Mouse (Mus musculus) bone marrow macrophage, adult 2 months (primary cell): ENCODE measurements at regions not wholly inside any gene's neighbourhood (a gene's known extent, or its start where the extent isn't known, plus 50 kb on each side); places are given as distances from the start of the nearest gene placed in this dataset.

ENCODE experiments used
- H3K27ac ChIP-seq: 2 replicates; pipeline ENCODE4 v1.5.1; 2012; ENCODE audit warnings: low read depth, low read length; ENCODE audit not compliant: insufficient read depth
- H3K4me1 ChIP-seq: 2 replicates; pipeline ENCODE4 v1.6.1; 2012; ENCODE audit warnings: low read length; ENCODE audit not compliant: control insufficient read depth, insufficient read depth
- H3K4me3 ChIP-seq: 2 replicates; pipeline ENCODE4 v1.5.1; 2012; ENCODE audit warnings: mild to moderate bottlenecking, low read length, moderate library complexity; ENCODE audit not compliant: insufficient read depth
- CTCF ChIP-seq: IDR thresholded peaks from 2 replicates; pipeline ENCODE4 v1.5.1; 2012; ENCODE audit warnings: low read depth, mild to moderate bottlenecking, low read length, moderate library complexity
- POLR2A ChIP-seq: IDR thresholded peaks from 2 replicates; pipeline ENCODE4 v1.6.1; 2012; ENCODE audit warnings: mild to moderate bottlenecking, low read depth, low read length, borderline replicate concordance

GRCm38 (mm10) chr9:61770207-61770955 lies 144.0 kb downstream of the Rplp1 start:
- no peak for TF ChIP-seq CTCF
- TF ChIP-seq POLR2A = no peak
- no peak overlapping the region for H3K4me3 ChIP-seq
- H3K4me1 ChIP-seq = no peaks in the 10 kb centered on the region
- H3K27ac ChIP-seq = no peak overlapping the region

GRCm38 (mm10) chr9:61766187-61766586 lies 148.2 kb downstream of the Rplp1 start:
- no peak overlapping the region for H3K4me3 ChIP-seq
- TF ChIP-seq POLR2A = no peak
- no peak for TF ChIP-seq CTCF
- H3K27ac ChIP-seq = no peak overlapping the region
- no peaks in the 10 kb centered on the region for H3K4me1 ChIP-seq

- H3K4me3 ChIP-seq = no peak overlapping the region
- H3K4me1 ChIP-seq = no peaks in the 10 kb centered on the region
- H3K27ac ChIP-seq = no peak overlapping the region
- TF ChIP-seq CTCF (no peak), POLR2A (no peak)
These were observed 149.0 kb downstream of the Rplp1 start for GRCm38 (mm10) chr9:61765366-61765765.

DNA sequence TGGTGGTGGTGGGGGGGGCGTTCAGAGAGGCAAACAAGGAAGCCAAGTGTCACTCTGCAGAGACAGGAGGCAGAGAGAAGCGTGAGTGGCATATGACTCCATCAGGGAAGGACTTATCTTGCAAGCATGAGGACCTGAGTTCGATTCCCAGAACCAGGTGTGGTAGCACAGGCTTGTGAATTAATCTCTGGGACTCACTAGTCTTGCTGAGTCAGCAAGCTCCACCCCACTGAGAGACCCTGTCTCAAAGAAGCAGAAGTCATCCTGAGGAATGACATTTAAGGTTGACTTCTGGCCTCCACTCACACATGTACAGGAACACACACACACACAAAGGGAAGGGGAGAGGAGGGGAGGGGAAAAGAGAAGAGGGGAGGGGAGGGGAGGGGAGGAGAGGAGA lies 156.5 kb downstream of the Rplp1 start:
- Histone ChIP-seq H3K27ac (no peak overlapping the region), H3K4me3 (no peak overlapping the region), H3K4me1 (peaks cover 7% of the 10 kb centered on the region; the same call in 1 of the 2 replicates)
- TF ChIP-seq POLR2A (no peak), CTCF (no peak)

DNA sequence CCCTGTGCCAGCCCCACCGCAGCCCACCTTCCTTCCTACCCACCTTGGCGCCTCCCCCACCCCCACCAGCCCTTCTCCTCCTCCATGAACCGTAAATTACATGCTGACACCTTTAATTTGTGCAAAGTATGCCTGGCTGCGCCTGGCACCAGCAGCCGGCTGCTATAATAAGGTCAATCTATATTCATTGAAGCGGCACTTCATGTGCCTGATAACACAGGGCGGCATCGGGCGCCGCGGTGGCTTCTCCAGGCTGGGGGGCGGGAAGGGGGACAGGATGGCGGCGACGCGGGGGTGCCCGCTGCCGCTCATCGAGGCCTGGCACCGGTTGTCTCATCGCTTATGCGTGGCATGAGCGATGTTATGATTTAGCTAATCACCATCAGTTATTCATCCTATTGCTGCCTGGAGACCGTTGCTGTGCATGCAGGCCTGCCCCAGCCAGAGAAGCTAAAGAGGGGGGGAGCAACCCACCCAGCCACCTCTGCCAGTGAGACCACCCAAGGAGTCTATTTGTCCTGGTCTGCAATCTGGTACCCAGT lies 157.5 kb downstream of the Rplp1 start:
- TF ChIP-seq CTCF (no peak), POLR2A (no peak)
- Histone ChIP-seq H3K27ac (no peak overlapping the region), H3K4me3 (no peak overlapping the region), H3K4me1 (peaks cover 7% of the 10 kb centered on the region; the same call in 1 of the 2 replicates)

DNA sequence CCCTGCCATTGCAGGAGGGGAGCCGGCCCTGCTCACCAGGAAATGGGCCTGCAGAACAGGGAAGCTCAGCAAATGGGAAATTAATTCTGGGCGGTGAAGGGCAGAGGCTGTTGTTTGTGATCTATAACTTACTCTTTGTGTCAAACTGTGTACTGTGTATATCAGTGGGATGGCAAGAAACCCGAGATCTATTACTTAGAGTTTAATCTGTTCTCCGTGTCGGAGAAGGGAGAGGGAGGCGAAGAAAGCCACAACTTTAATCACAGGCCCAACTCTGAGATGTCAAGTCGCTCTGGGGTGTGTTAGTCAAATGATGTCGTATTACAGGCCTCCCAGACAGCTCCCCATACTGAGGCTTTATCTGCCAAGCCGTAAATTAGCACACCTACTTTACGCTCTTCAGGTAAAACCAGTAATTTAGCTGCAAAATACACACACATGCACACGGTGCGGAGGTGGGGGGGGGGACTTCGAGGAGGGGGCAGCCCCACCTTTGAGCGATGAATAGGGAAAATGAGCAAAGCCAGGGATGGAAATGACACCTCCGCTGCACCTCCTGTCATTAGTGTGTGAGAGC lies 158.0 kb downstream of the Rplp1 start:
- TF ChIP-seq CTCF = no peak
- no peak for TF ChIP-seq POLR2A

GRCm38 (mm10) chr9:61755311-61755710 lies 159.0 kb downstream of the Rplp1 start:
- Histone ChIP-seq H3K27ac (no peak overlapping the region), H3K4me1 (peaks cover 7% of the 10 kb centered on the region; the same call in 1 of the 2 replicates), H3K4me3 (no peak overlapping the region)
- no peak for TF ChIP-seq POLR2A
- TF ChIP-seq CTCF = no peak

More for the DNA sequence above, 158.0 kb downstream of the Rplp1 start:
- H3K4me3 ChIP-seq = no peak overlapping the region
- H3K27ac ChIP-seq = no peak overlapping the region
- H3K4me1 ChIP-seq = peaks cover 7% of the 10 kb centered on the region; the same call in 1 of the 2 replicates

- H3K4me3 ChIP-seq = no peak overlapping the region
- H3K4me1 ChIP-seq = peaks cover 7% of the 10 kb centered on the region; the same call in 1 of the 2 replicates
- no peak overlapping the region for H3K27ac ChIP-seq
- TF ChIP-seq POLR2A = no peak
These were observed 160.5 kb downstream of the Rplp1 start for GRCm38 (mm10) chr9:61753795-61754194.

- peaks cover 25% of the 10 kb centered on the region for H3K4me1 ChIP-seq
- H3K4me3 ChIP-seq = no peak overlapping the region
- no peak overlapping the region for H3K27ac ChIP-seq
- TF ChIP-seq CTCF = no peak
- TF ChIP-seq POLR2A = no peak
These were observed 165.1 kb downstream of the Rplp1 start for GRCm38 (mm10) chr9:61749201-61749600.

DNA sequence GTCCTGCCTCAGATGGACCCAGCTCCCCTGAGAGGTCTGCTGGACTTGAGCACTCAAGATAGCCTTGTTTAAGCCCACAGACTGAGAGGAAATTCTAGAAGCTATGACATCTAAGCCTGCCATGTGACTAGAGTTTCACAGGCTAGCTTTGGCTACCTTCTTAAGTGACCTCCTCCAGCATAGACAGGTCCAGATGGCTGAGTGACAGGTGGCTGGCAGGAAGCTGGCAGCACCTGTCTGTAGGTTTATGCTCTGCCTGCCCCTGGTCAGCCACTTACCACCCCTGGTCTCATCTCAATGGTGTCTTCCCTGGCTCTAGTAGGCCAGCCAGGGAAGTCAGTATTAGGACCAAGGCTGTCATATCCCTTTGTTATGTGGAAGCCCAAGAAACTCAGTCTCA lies 165.9 kb downstream of the Rplp1 start:
- H3K4me3 ChIP-seq = no peak overlapping the region
- no peak overlapping the region for H3K27ac ChIP-seq
- TF ChIP-seq POLR2A = no peak
- no peak for TF ChIP-seq CTCF
- H3K4me1 ChIP-seq = peaks cover 20% of the 10 kb centered on the region
